Mouse (Mus musculus) regulatory T cell (primary cell): ENCODE data around the gene Crtc2.

Experiments used
- in situ Hi-C: fragments of 300-600 bp; cut with MboI, MseI; formaldehyde crosslinking; loops from one replicate; pipeline ENCODE4 v1.15.1; 2025; ENCODE audit warnings: high pct_unique_total_duplicates

The Crtc2 gene

GRCm38 (mm10) chr3:90253653-90254418, at the start of gene Crtc2:
Crtc2 (plus strand) TSS chr3:90254163.
- in situ Hi-C loops, result no loop called here

- in situ Hi-C loops, result no loop called here
Observed at GRCm38 (mm10) chr3:90204582-90204981, 49.4 kb upstream of the Crtc2 start.

GRCm38 (mm10) chr3:90208662-90209061, 45.3 kb upstream of the Crtc2 start:
- in situ Hi-C loops, result no loop called here

- in situ Hi-C loops, result no loop called here
Observed at GRCm38 (mm10) chr3:90209908-90210566, 43.9 kb upstream of the Crtc2 start.

GRCm38 (mm10) chr3:90211475-90212398, 42.2 kb upstream of the Crtc2 start:
- in situ Hi-C loops, result no loop called here

- in situ Hi-C loops, result no loop called here
Observed at GRCm38 (mm10) chr3:90212723-90213122, 41.2 kb upstream of the Crtc2 start.

- in situ Hi-C loops, result no loop called here
Observed at GRCm38 (mm10) chr3:90213377-90213866, 40.5 kb upstream of the Crtc2 start, which contains the start of the genes Rps27 and Rab13. Rps27 (minus strand) TSS chr3:90213651. Rab13 (plus strand) TSS chr3:90213695.

GRCm38 (mm10) chr3:90213956-90214684, 39.8 kb upstream of the Crtc2 start:
- in situ Hi-C loops, result no loop called here

- in situ Hi-C loops, result no loop called here
Observed at GRCm38 (mm10) chr3:90215825-90216380, 38.1 kb upstream of the Crtc2 start.

GRCm38 (mm10) chr3:90220088-90220487, 33.9 kb upstream of the Crtc2 start:
- in situ Hi-C loops, result loop anchor here (5.0 kb wide), 2 partner anchors 42 to 157 kb away; no protein-coding TSS in a partner anchor

- in situ Hi-C loops, result loop anchor here (5.0 kb wide), 2 partner anchors 42 to 157 kb away; no protein-coding TSS in a partner anchor
Observed at GRCm38 (mm10) chr3:90220531-90220951, 33.4 kb upstream of the Crtc2 start.

GRCm38 (mm10) chr3:90221123-90221522, 32.8 kb upstream of the Crtc2 start:
- in situ Hi-C loops, result loop anchor here (5.0 kb wide), 2 partner anchors 41 to 156 kb away; no protein-coding TSS in a partner anchor

- in situ Hi-C loops, result loop anchor here (5.0 kb wide), 2 partner anchors 40 to 155 kb away; no protein-coding TSS in a partner anchor
Observed at GRCm38 (mm10) chr3:90222455-90222854, 31.5 kb upstream of the Crtc2 start.

GRCm38 (mm10) chr3:90222941-90223340, 31.0 kb upstream of the Crtc2 start:
- in situ Hi-C loops, result loop anchor here (5.0 kb wide), 2 partner anchors 39 to 154 kb away; no protein-coding TSS in a partner anchor

- in situ Hi-C loops, result loop anchor here (5.0 kb wide), 2 partner anchors 38 to 153 kb away; no protein-coding TSS in a partner anchor
Observed at GRCm38 (mm10) chr3:90224331-90224730, 29.6 kb upstream of the Crtc2 start.

- in situ Hi-C loops, result no loop called here
Observed at GRCm38 (mm10) chr3:90231075-90231474, 22.9 kb upstream of the Crtc2 start.

GRCm38 (mm10) chr3:90231507-90232333, 22.2 kb upstream of the Crtc2 start, which contains the start of gene Jtb:
Jtb (plus strand) TSS chr3:90231597.
- in situ Hi-C loops, result no loop called here

GRCm38 (mm10) chr3:90241251-90241650, 12.7 kb upstream of the Crtc2 start:
- in situ Hi-C loops, result no loop called here
